7 mouse cellular contexts compared by ENCODE assay signal in the genomic region with DNA sequence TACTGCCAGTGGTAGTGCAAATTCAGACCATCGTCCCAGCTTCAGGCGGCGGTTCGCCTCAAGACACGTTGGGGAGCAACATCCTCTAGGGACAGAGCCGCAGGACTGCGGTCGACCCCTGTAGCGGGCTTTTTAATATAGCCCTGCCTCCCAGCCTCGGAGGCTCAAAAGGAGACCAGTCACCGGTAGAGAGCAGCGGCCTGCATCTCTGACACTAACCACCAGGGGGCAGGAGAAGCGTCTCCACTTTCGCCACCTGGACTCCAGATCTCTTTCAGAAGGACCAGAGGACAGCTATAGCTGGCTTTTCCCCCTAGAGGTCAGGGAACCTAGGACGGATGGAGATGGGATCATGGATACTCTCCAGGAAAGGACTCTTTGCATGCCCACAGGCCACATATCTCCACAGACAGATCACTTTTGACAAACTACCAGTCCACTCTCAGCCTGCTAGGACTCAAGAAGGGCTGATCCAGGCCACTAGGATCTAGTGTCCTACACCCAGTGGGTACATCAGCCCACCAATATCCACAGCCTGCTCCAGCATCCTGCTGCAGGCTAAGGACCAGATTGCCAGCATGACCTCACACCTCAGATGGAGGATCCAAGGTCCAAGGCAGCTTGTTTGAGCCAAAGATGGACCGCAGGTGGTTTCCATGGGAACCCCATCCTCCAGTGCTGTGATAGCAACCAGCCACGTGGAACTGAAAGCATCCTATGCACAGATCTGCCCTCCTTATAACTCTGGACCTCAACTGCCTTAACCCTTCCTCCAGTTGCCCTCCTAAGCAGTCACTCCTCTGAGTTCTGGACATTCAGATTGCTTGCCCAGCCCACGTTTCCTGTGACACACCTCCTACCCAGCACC.
DNase-seq lines count a peak whose midpoint lies in the region; ATAC-seq and TF ChIP-seq lines count a peak whose summit lies in the region.

No protein-coding gene starts in this region.

- H3K9me3 ChIP-seq in embryonic facial prominence, embryonic 12.5 days = no peaks in the 10 kb centered on the region
- H3K9me3 ChIP-seq in limb, embryonic 14.5 days (ENCODE audit: control insufficient read depth, low read length) = no peaks in the 10 kb centered on the region
- H3K9me3 ChIP-seq in midbrain, postnatal 0 days (ENCODE audit: low read length) = no peaks in the 10 kb centered on the region

- no peak overlapping the region for H3K4me3 ChIP-seq in bone marrow, adult 2 months (replicated peaks; ENCODE audit: control insufficient read depth, low read depth, low read length)
- peak overlapping the region; percentile 20 for H3K4me3 ChIP-seq in embryonic facial prominence, embryonic 12.5 days
- H3K4me3 ChIP-seq in limb, embryonic 14.5 days (replicated peaks; ENCODE audit: low read length) = peak overlapping the region; percentile 14
- H3K4me3 ChIP-seq in midbrain, postnatal 0 days (ENCODE audit: low read depth, low read length) = peak overlapping the region; percentile 18; the same call in 1 of the 2 replicates

- H3K4me2 ChIP-seq in embryonic facial prominence, embryonic 12.5 days (replicated peaks) = peak overlapping the region; percentile 50
- H3K4me2 ChIP-seq in limb, embryonic 14.5 days (replicated peaks; ENCODE audit: low read depth, low read length, severe bottlenecking) = peak overlapping the region; percentile 41
- H3K4me2 ChIP-seq in midbrain, postnatal 0 days (ENCODE audit: low read depth, low read length, poor library complexity, severe bottlenecking) = peak overlapping the region; percentile 46

- no peaks in the 10 kb centered on the region; the same call in 1 of the 2 replicates for H3K4me1 ChIP-seq in bone marrow, adult 2 months (ENCODE audit: control insufficient read depth, insufficient read depth, low read length)
- H3K4me1 ChIP-seq in embryonic facial prominence, embryonic 12.5 days = peaks cover 37% of the 10 kb centered on the region
- H3K4me1 ChIP-seq in limb, embryonic 14.5 days (ENCODE audit: control insufficient read depth, insufficient read depth, low read length) = peaks cover 36% of the 10 kb centered on the region
- H3K4me1 ChIP-seq in midbrain, postnatal 0 days (ENCODE audit: insufficient read depth, low read length) = peaks cover 18% of the 10 kb centered on the region

- H3K27ac ChIP-seq in bone marrow, adult 2 months (ENCODE audit: control insufficient read depth, insufficient read depth, low read depth, low read length, poor library complexity) = no peak overlapping the region
- H3K27ac ChIP-seq in embryonic facial prominence, embryonic 12.5 days = no peak overlapping the region
- H3K27ac ChIP-seq in limb, embryonic 14.5 days (replicated peaks; ENCODE audit: low read depth, low read length) = no peak overlapping the region
- peak overlapping the region; percentile 58 for H3K27ac ChIP-seq in midbrain, postnatal 0 days (ENCODE audit: low read depth, low read length)

- H3K27me3 ChIP-seq in embryonic facial prominence, embryonic 12.5 days = peaks cover 33% of the 10 kb centered on the region
- peaks cover 12% of the 10 kb centered on the region for H3K27me3 ChIP-seq in limb, embryonic 14.5 days (ENCODE audit: control insufficient read depth, insufficient read depth, low read length)
- H3K27me3 ChIP-seq in midbrain, postnatal 0 days (ENCODE audit: insufficient read depth, low read length) = 0 out of 2 replicates have a peak, but pooled peaks cover 3% of the 10 kb centered on the region

- TF ChIP-seq CTCF in bone marrow, adult 2 months (IDR thresholded peaks at IDR 0.05; ENCODE audit: control insufficient read depth, insufficient read depth, low read length) = peak; percentile 62
- TF ChIP-seq CTCF in midbrain, postnatal 0 days (IDR thresholded peaks at IDR 0.05) = peak; percentile 90

- DNase-seq in heart, adult 8-10 months (ENCODE audit: low spot score) = peak; percentile 77
- peak; percentile 16 to 75 for DNase-seq in kidney, adult 8-10 months
- DNase-seq in limb, embryonic 14.5 days (ENCODE audit: low spot score) = peak; percentile 84
- peak; percentile 87 for DNase-seq in midbrain, postnatal 0 days (ENCODE audit: low spot score)
- DNase-seq in spleen, postnatal 4 days (ENCODE audit: low spot score in 2 of 2) = peak; percentile 71 to 86

- peak overlapping the region; percentile 15; the same call in 1 of the 2 replicates for H3K9ac ChIP-seq in embryonic facial prominence, embryonic 12.5 days
- H3K9ac ChIP-seq in limb, embryonic 14.5 days (ENCODE audit: low read depth, low read length, severe bottlenecking) = peak overlapping the region; percentile 32; the same call in 1 of the 2 replicates
- H3K9ac ChIP-seq in midbrain, postnatal 0 days (replicated peaks; ENCODE audit: low read length, poor library complexity, severe bottlenecking) = peak overlapping the region; percentile 50

- 7% methylated on average over 18 of the region's 18 CpGs for WGBS in bone marrow, adult 2 months
- 13% methylated on average over 18 of the region's 18 CpGs for WGBS in embryonic facial prominence, embryonic 12.5 days
- WGBS in limb, embryonic 14.5 days = 15% methylated on average over 18 of the region's 18 CpGs
- WGBS in midbrain, postnatal 0 days = 14% methylated on average over 18 of the region's 18 CpGs

- TF ChIP-seq POLR2A in bone marrow, adult 2 months (IDR thresholded peaks at IDR 0.05; ENCODE audit: borderline replicate concordance, control insufficient read depth, low read depth, low read length) = no peak
- no peak for TF ChIP-seq POLR2A in limb, embryonic 14.5 days (IDR thresholded peaks at IDR 0.05; ENCODE audit: borderline replicate concordance, extremely low read depth, insufficient read depth, insufficient read length)

- H3K36me3 ChIP-seq in embryonic facial prominence, embryonic 12.5 days = no peaks in the 10 kb centered on the region
- H3K36me3 ChIP-seq in limb, embryonic 14.5 days (ENCODE audit: control insufficient read depth, insufficient read depth, low read length) = no peaks in the 10 kb centered on the region
- no peaks in the 10 kb centered on the region for H3K36me3 ChIP-seq in midbrain, postnatal 0 days (ENCODE audit: insufficient read depth, low read length)

- ATAC-seq in embryonic facial prominence, embryonic 12.5 days (ENCODE audit: insufficient number of reproducible peaks, insufficient read depth, low FRiP score, low TSS enrichment) = peak; percentile 59; the same call in 1 of the 2 replicates
- ATAC-seq in limb, embryonic 14.5 days (ENCODE audit: low FRiP score, low read depth) = peak; percentile 38; the same call in 1 of the 2 replicates
- peak; percentile 50 for ATAC-seq in midbrain, postnatal 0 days (ENCODE audit: low FRiP score)
